Mouse (Mus musculus) stomach, postnatal 0 days (tissue): ENCODE results near the gene Prkca.

Experiments
- CTCF ChIP-seq: IDR thresholded peaks from 2 replicates; pipeline ENCODE4 v1.5.1; 2016; ENCODE audit warnings: antibody characterized with exemption, low read depth, mild to moderate bottlenecking, moderate library complexity
- EP300 ChIP-seq: optimal IDR thresholded peaks from 2 replicates; pipeline ENCODE3; 2016; ENCODE audit warnings: antibody characterized with exemption

GRCm38 (mm10) chr11:108277096-108277495, 66.6 kb downstream of the Prkca start:
- TF ChIP-seq CTCF (no peak), EP300 (no peak)
